Mouse (Mus musculus): ENCODE measurements around the gene Gm20518. TPM values are rescaled to one million over a fixed set of nuclear protein-coding genes. Genes with fewer than 3 reads are reported as not detected.
A peak's percentile ranks its signal among the peaks of the same experiment; 100 is the strongest.

Gm20518 gene
- total and polyA plus RNA-seq, 3 experiments: 0.35 to 0.53 TPM; not detected in 1

DNA sequence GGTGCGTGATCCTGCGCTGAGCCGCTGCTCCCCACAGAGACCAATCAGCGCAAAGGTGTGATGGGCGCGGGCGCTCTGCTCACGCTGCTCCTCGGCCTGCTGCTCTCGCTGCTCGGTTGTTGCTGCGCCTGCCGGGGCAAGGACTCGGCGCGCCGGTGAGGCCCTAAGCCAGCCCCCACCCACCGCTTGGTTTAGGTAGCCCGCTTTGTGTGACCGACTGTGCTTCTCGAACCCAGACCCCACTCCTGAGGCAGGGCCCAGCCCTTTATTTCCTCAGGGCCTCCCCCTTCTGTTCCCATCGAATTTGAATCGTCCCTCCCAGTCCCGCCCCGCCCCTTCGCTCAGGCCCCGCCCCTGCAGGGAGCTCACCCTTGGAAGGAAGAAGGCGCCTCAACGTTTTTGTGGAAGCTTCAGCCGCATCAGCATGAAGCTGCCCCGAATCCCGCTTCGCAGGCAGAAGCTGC is 87.0 kb downstream of the Gm20518 start:
- peak overlapping the region; percentile 71 for H3K9ac ChIP-seq (ENCODE audit: control insufficient read depth, low read depth, low read length, poor library complexity, severe bottlenecking)
- peaks cover 2 to 33% of the 10 kb centered on the region in 2 experiments; a peak in 3 of 4 replicates for H3K4me1 ChIP-seq (ENCODE audit: control insufficient read depth in 1 of 2, insufficient read depth in 2 of 2, low read length in 2 of 2)
- peak; percentile 91 for DNase-seq (ENCODE audit: low read depth, low spot score)
- peaks cover 0 to 5% of the 10 kb centered on the region in 2 experiments; a peak in 2 of 4 replicates for H3K36me3 ChIP-seq (ENCODE audit: control insufficient read depth in 1 of 2, insufficient read depth in 2 of 2, low read length in 2 of 2)
- peak overlapping the region; percentile 79 to 83 for H3K4me3 ChIP-seq (ENCODE audit: control insufficient read depth in 1 of 2, insufficient read depth in 1 of 2, low read depth in 2 of 2, low read length in 2 of 2)
- peaks cover 5% of the 10 kb centered on the region; the same call in 1 of the 2 replicates for H3K79me2 ChIP-seq (ENCODE audit: control insufficient read depth, insufficient read depth, low read length, poor library complexity)
- no peaks in the 10 kb centered on the region for H3K27me3 ChIP-seq (ENCODE audit: control insufficient read depth in 1 of 2, insufficient read depth in 2 of 2, low read length in 2 of 2)
- TF ChIP-seq MAX (IDR thresholded peaks at IDR 0.05; ENCODE audit: low read length) (no peak; the same call in 1 of the 2 replicates), NELFE (IDR thresholded peaks at IDR 0.05; ENCODE audit: low read depth, low read length) (peak; percentile 33; the same call in 1 of the 2 replicates), MXI1 (IDR thresholded peaks at IDR 0.05; ENCODE audit: low read depth, low read length) (no peak; the same call in 1 of the 2 replicates), POLR2A (IDR thresholded peaks at IDR 0.05; ENCODE audit: control insufficient read depth in 1 of 2, insufficient read depth in 1 of 2, low read depth in 1 of 2, low read length in 2 of 2, poor library complexity in 1 of 2) (peak; percentile 26 to 57; a peak in 2 of 4 replicates), SIN3A (IDR thresholded peaks at IDR 0.05; ENCODE audit: low read length) (0 out of 2 replicates have a peak, but pooled peaks have one; percentile 18)
- H3K27ac ChIP-seq (ENCODE audit: control insufficient read depth, low read depth, low read length): peak overlapping the region; percentile 24
- H3K9me3 ChIP-seq (replicated peaks; ENCODE audit: insufficient read depth, low read length): no peaks in the 10 kb centered on the region

DNA sequence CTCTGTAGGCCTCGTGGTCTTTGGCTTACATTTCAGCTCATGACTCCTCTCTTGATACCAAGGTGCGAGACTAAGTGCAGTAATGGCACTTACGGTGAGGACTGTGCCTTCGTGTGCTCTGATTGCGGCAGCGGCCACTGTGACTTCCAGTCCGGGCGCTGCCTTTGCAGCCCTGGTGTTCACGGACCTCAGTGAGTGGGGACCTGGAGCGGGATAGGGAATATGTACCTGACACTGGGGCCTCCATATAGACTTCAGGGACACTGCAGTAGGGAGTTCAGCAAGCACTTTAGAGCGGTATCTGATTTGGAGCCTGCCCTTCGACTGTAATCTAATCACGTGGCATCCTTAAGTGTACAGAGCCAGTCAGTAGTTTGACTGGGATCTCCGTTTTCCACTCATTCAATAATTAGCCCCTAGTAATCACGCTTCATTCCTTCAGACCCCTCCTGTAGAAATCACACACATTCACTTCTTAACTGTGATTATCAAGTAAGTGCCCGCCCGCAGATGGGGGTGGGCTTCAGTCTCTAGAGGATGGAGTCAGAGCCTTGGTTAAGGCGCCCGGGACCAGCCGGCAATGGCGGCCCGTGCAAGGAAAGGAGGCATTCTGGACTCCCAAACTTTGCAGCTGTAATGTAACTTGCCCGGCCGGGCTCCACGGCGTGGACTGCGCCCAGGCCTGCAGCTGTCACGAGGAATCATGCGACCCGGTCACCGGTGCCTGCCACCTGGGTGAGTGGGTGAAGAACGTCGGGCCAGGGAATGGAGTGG is 87.6 kb downstream of the Gm20518 start:
- no peaks in the 10 kb centered on the region for H3K27me3 ChIP-seq (ENCODE audit: control insufficient read depth in 1 of 2, insufficient read depth in 2 of 2, low read length in 2 of 2)
- H3K9ac ChIP-seq (ENCODE audit: control insufficient read depth, low read depth, low read length, poor library complexity, severe bottlenecking): peak overlapping the region; percentile 71

DNA sequence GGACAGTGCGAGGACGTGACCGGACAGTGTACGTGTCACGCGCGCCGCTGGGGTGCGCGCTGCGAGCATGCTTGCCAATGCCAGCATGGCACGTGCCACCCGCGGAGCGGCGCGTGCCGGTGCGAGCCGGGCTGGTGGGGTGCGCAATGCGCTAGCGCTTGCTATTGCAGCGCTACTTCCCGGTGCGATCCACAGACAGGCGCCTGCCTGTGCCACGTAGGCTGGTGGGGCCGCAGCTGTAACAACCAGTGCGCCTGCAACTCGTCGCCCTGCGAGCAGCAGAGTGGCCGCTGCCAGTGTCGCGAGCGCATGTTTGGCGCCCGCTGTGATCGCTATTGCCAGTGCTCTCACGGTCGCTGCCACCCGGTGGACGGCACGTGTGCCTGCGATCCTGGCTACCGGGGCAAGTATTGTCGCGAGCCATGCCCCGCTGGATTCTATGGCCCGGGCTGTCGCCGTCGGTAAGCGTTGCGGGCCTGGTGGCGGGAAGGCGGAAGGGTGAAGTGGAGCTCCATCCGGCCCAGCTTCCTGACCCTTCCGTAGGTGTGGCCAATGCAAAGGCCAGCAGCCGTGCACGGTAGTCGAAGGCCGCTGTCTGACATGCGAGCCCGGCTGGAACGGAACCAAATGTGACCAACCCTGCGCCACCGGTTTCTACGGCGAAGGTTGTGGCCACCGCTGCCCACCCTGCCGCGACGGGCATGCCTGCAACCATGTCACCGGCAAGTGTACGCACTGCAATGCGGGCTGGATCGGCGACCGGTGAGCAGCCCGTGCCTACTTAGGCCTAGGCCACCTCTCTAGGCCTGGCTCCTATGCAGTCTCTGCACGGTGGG is 88.4 kb downstream of the Gm20518 start:
- Histone ChIP-seq H3K4me3 (ENCODE audit: control insufficient read depth in 1 of 2, insufficient read depth in 1 of 2, low read depth in 2 of 2, low read length in 2 of 2) (no peak overlapping the region), H3K36me3 (ENCODE audit: control insufficient read depth in 1 of 2, insufficient read depth in 2 of 2, low read length in 2 of 2) (peaks cover 0 to 4% of the 10 kb centered on the region in 2 experiments; a peak in 2 of 4 replicates), H3K9ac (ENCODE audit: control insufficient read depth, low read depth, low read length, poor library complexity, severe bottlenecking) (no peak overlapping the region), H3K4me1 (ENCODE audit: control insufficient read depth in 1 of 2, insufficient read depth in 2 of 2, low read length in 2 of 2) (peaks cover 2 to 28% of the 10 kb centered on the region in 2 experiments; a peak in 3 of 4 replicates), H3K27me3 (ENCODE audit: control insufficient read depth in 1 of 2, insufficient read depth in 2 of 2, low read length in 2 of 2) (no peaks in the 10 kb centered on the region), H3K79me2 (ENCODE audit: control insufficient read depth, insufficient read depth, low read length, poor library complexity) (peaks cover 5% of the 10 kb centered on the region; the same call in 1 of the 2 replicates), H3K27ac (ENCODE audit: control insufficient read depth, low read depth, low read length) (no peak overlapping the region), H3K9me3 (replicated peaks; ENCODE audit: insufficient read depth, low read length) (no peaks in the 10 kb centered on the region)
- TF ChIP-seq CHD2 (IDR thresholded peaks at IDR 0.05; ENCODE audit: low read length) (no peak), CTCF (IDR thresholded peaks at IDR 0.05 in 2 of 3, conservative IDR thresholded peaks at IDR 0.05 in 1 of 3; ENCODE audit: control insufficient read depth in 1 of 3, insufficient read depth in 1 of 3, low read depth in 2 of 3, low read length in 3 of 3, poor library complexity in 1 of 3, severe bottlenecking in 1 of 3) (peak in 2 of 3 experiments; percentile 12 to 21; a peak in 2 of 6 replicates)
- DNase-seq (ENCODE audit: low read depth, low spot score): no peak

More for the DNA sequence above, 87.6 kb downstream of the Gm20518 start:
- Histone ChIP-seq H3K36me3 (ENCODE audit: control insufficient read depth in 1 of 2, insufficient read depth in 2 of 2, low read length in 2 of 2) (peaks cover 0 to 5% of the 10 kb centered on the region in 2 experiments; a peak in 2 of 4 replicates), H3K27ac (ENCODE audit: control insufficient read depth, low read depth, low read length) (no peak overlapping the region), H3K4me3 (ENCODE audit: control insufficient read depth in 1 of 2, insufficient read depth in 1 of 2, low read depth in 2 of 2, low read length in 2 of 2) (peak overlapping the region; percentile 79 to 83; a peak in 3 of 4 replicates), H3K9me3 (replicated peaks; ENCODE audit: insufficient read depth, low read length) (no peaks in the 10 kb centered on the region), H3K79me2 (ENCODE audit: control insufficient read depth, insufficient read depth, low read length, poor library complexity) (peaks cover 5% of the 10 kb centered on the region; the same call in 1 of the 2 replicates), H3K4me1 (ENCODE audit: control insufficient read depth in 1 of 2, insufficient read depth in 2 of 2, low read length in 2 of 2) (peaks cover 2 to 33% of the 10 kb centered on the region in 2 experiments; a peak in 3 of 4 replicates)
- DNase-seq (ENCODE audit: low read depth, low spot score): no peak
- TF ChIP-seq MEF2A (IDR thresholded peaks at IDR 0.05; ENCODE audit: extremely low read depth, insufficient replicate concordance, low read depth, low read length, poor library complexity, severe bottlenecking): no peak

All from MEL (cell line).